Mouse (Mus musculus) macrophage (primary cell): ENCODE measurements around the gene Gm10428. TPM values are rescaled to one million over a fixed set of nuclear protein-coding genes. Genes with fewer than 3 reads are reported as not detected.
"Not testable (repeated sequence)": the region's sequence is repeated elsewhere in the genome, so short reads cannot be mapped to it uniquely, and the experiment has no call there.

Experiments used
- H3K27ac ChIP-seq: fragments of 350-480 bp; formaldehyde crosslinking; 2 replicates; pipeline ENCODE4 v1.9.0; 2021
- H3K36me3 ChIP-seq: fragments of 350-480 bp; formaldehyde crosslinking; 2 replicates; pipeline ENCODE4 v1.9.0; 2021; ENCODE audit errors: inconsistent target
- H3K4me3 ChIP-seq: fragments of 350-480 bp; formaldehyde crosslinking; 2 replicates; pipeline ENCODE4 v1.9.0; 2021; ENCODE audit errors: inconsistent target
- H3K79me2 ChIP-seq: fragments of 350-480 bp; formaldehyde crosslinking; 2 replicates; pipeline ENCODE4 v1.9.0; 2021; ENCODE audit errors: inconsistent target
- WGBS: methylation state at CpG from one replicate; pipeline ENCODE4 v1.1.7; 2026; ENCODE audit warnings: inconsistent platforms; ENCODE audit not compliant: missing documents; 5-methylcytosine and 5-hydroxymethylcytosine counted together
- polyA plus RNA-seq: library from polyadenylated mRNA; stranded (reverse); fragments of 250-400 nt; gene quantifications from 3 replicates; pipeline ENCODE4 v1.2.4, GENCODE M21; 2018; ENCODE audit warnings: inconsistent platforms
- total RNA-seq, 78 experiments: library from RNA; depleted of rRNA; stranded (reverse); fragments of 250-400 nt; gene quantifications; 1 replicate in 9 of 78; 2 replicates in 24 of 78; 3 replicates in 43 of 78; 4 replicates in 2 of 78; pipeline ENCODE4 v1.2.4; 2018; ENCODE audit warnings: inconsistent platforms in 56 of 78

Gm10428 gene
- not detected for total RNA-seq (2018; cell fraction: chromatin; rRNA removed)
- total RNA-seq (2018; cell fraction: cytosol; rRNA removed): not detected
- total RNA-seq (2018; cell fraction: nucleus; rRNA removed): not detected
- not detected in 3 replicates for polyA plus RNA-seq

DNA sequence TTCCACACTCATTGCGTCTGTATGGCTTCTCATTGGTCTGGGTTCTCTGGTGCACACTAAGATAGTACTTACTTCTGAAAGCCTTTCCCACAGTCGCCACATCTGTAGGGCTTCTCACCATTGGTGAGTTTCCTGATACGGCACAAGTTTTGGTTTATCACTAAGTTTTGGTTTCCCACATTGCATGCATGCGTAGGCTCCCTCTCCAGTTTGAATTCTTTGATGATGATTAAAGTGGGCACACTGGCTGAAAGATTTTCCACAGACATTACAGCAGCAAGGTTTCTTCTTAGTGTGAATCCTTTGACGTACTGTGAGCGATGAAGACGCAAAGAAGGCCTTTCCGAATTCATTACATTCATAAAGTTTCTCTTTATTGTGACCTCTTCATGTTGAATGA, at the start of gene Gm10428:
Gm10428 (plus strand) TSS at position 321 of the 400 bp plus-strand sequence.
- Histone ChIP-seq H3K36me3 (no peaks in the 10 kb centered on the region), H3K4me3 (no peak within 1 kb of the TSS), H3K79me2 (no peaks in the 10 kb centered on the region), H3K27ac (no peak within 1 kb of the TSS)
- WGBS: 98% methylated on average over 8 of the region's 8 CpGs

DNA sequence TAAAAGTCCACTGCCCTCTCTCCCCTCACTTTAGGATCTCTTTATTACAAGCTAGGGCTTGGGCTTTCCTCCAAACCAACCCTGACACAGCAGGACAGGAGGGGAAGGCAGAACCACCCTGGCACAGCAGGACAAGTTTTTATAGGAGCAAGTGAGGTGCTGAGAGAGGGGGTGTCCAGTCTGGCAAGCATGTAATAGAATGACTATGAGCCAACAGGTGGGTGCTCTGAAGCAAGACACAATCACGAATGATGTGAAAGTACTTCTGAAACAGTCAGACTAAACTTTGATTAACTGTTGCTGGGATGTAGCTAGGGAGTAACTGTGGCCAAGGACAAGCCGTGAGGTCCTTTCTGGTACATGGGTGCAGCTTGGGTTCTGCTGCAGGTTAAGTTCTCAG, 46.8 kb upstream of the Gm10428 start:
- Histone ChIP-seq H3K36me3 (no peaks in the 10 kb centered on the region), H3K79me2 (no peaks in the 10 kb centered on the region), H3K4me3 (no peak overlapping the region), H3K27ac (no peak overlapping the region)
- WGBS: 79% methylated on average over 2 of the region's 2 CpGs

DNA sequence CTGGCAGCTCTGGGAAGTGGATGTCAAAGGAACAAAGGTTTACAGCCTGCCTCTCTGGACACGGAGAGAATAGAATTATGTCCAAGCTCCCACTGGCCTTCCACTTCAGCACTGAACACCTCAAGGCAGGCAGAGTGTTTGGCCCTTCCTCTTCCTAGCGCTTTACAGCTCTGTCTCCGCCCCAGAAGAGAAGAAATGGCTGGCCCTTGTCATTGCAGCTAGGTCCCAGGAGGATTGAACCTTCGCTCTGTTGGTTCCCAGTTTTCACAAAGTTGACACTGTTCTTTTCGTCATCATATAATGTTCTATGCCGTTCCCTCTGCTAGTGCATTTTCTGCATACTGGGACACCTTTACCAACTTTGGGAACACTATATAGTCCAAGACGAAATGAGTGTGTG, 44.6 kb upstream of the Gm10428 start:
- H3K27ac ChIP-seq: no peak overlapping the region
- no peaks in the 10 kb centered on the region for H3K79me2 ChIP-seq
- H3K36me3 ChIP-seq: no peaks in the 10 kb centered on the region
- H3K4me3 ChIP-seq: no peak overlapping the region
- 89% methylated on average over 7 of the region's 7 CpGs for WGBS

DNA sequence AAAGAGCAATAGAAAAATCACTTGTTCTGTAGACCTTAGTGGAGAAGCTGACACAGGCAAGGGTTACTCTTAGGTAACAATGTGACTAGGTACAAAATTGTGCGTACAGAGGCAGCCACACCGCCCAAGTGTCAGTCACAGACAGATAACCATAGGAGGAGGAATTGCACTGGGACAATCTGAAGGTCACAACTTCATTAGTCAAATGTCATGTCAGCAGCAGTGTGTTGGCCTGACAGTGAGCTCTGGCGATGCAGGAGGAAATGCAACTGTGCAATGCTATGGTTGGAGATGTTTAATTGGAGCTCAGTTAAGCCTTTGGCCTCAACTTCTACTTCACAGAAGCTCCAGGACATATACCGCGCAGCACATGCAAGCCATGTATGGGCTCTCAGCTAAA, 42.2 kb upstream of the Gm10428 start:
- Histone ChIP-seq H3K79me2 (no peaks in the 10 kb centered on the region), H3K36me3 (0 out of 2 replicates have a peak, but pooled peaks cover 7% of the 10 kb centered on the region), H3K27ac (no peak overlapping the region), H3K4me3 (no peak overlapping the region)
- 97% methylated on average over 5 of the region's 5 CpGs for WGBS

DNA sequence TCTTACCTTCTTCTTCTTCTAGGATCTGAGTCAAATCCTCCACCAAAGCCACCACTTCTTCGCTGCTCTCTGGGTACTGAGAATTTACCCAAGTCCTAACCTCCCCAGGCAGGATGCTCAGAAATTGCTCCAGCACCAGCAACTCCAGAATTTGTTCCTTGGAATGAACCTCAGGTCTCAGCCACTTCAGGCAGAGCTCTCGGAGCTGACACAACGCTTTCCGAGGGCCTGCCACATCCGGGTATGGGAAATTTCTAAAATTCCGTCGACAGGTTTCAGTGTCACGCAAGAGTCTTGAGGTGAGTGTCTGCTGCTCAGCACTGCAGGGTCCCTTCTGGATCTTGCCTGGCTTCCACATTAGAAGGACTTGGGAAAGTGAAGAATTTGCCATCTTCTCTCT, 24.6 kb upstream of the Gm10428 start:
- Histone ChIP-seq H3K4me3 (no peak overlapping the region), H3K36me3 (peaks cover 11% of the 10 kb centered on the region; the same call in 1 of the 2 replicates), H3K27ac (no peak overlapping the region), H3K79me2 (no peaks in the 10 kb centered on the region)
- WGBS: 81% methylated on average over 7 of the region's 8 CpGs

DNA sequence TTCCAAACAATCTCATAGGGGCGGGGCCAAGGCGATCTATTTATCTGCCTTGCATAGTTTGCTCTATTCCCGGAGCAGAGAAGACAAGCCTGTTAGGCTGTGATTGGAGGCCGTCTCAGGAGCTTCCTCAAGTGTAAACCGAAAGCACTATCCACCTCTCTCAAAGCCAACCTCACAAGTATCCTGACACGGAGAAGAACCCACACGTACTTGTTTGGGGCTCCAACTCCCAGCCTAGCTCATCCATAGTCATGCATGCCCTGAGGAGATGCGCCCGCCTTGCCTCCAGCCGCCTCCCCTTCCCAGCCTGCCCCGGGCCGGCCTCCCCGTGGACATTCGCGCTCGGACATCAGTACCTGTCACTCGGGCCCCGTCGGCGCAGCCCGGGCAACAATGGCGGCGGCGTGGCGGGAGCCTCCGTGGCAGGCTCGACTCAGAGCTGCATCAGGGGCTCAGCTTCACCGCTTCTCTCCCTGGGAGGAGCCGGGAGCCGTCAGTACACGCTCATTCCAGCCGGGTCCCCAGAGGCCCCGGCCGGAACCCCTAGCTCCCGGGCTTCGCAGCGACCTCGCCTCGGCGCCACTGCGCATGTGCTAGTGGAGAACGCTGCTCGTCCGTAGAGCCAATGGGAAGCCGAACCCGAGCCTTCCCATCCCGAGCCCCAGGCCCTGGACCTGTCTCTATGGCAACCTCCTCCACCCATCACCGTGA, 21.4 kb upstream of the Gm10428 start, which contains the start of gene Zfp287:
Zfp287 (minus strand) TSS at position 595 of the 711 bp plus-strand sequence.
- WGBS: 3% methylated on average over 48 of the region's 48 CpGs

DNA sequence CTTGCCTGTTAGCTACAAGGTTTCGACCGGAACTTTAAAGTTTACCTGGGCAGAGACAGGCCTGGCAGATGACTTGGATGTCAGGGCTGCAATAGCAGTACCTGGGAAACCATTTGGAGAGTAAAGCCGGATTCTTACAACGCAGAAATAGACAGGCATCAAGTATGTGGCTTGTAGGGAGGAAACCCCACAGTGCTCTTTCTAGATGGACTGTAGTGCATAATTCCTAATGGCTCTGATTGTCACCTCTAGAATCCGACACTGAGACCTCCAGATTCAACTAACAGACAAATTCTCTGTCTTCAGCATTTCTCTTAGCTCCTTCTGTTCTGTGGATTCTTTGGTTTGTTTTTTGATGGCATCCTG, 20.9 kb upstream of the Gm10428 start:
- Histone ChIP-seq H3K27ac (no peak overlapping the region), H3K4me3 (peak overlapping the region; percentile 39; the same call in 1 of the 2 replicates), H3K79me2 (no peaks in the 10 kb centered on the region), H3K36me3 (0 out of 2 replicates have a peak, but pooled peaks cover 4% of the 10 kb centered on the region)
- WGBS: 31% methylated on average over 5 of the region's 5 CpGs

More for the DNA sequence above, 21.4 kb upstream of the Gm10428 start, which contains the start of gene Zfp287:
- H3K27ac ChIP-seq: no peak within 1 kb of the TSS
- H3K36me3 ChIP-seq: 0 out of 2 replicates have a peak, but pooled peaks cover 4% of the 10 kb centered on the region
- H3K79me2 ChIP-seq: no peaks in the 10 kb centered on the region
- H3K4me3 ChIP-seq: peak within 1 kb of the TSS; percentile 39

DNA sequence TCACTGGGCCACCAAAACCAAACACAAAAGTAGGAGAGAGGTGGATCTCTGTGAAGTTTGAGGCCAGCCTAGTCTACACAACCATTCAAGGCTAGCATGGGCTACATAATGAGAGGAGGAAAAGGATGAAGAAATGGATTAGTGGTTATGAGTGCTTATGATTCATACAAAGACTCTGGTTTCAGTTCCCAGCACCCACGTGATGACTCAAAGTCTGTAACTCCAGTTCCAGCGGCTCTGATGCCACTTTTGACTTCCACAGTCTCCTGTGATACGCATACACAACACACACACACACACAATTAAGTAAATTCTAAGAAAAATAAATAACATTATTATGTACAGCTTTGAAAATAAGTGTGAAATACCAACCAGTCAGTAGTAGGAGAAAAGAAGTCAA, 20.2 kb upstream of the Gm10428 start:
- Histone ChIP-seq H3K27ac (no peak overlapping the region), H3K36me3 (no peaks in the 10 kb centered on the region), H3K79me2 (no peaks in the 10 kb centered on the region), H3K4me3 (no peak overlapping the region)
- 40% methylated on average over 3 of the region's 3 CpGs for WGBS

DNA sequence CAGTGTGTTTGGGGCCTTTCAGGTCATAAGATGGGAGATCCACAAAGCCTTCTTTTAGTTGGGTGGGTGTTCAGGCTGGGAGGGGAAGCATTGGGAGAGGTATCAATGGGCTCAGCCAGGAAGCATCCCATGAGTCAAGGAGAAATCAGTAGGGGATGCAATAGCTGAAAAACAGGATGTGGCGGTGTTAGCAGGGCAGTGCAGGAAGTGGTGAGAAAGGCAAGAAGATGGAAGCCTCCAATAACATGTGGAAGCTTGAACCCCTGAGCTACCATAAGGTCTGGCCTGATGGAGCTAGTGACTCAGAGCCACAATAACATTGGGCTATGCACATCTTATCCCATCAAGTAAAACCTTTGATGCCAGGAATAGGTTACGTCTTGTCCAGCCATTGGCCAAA, 11.7 kb upstream of the Gm10428 start:
- Histone ChIP-seq H3K79me2 (no peaks in the 10 kb centered on the region), H3K36me3 (no peaks in the 10 kb centered on the region), H3K27ac (no peak overlapping the region), H3K4me3 (no peak overlapping the region)
- WGBS: 75% methylated on average over 2 of the region's 2 CpGs

DNA sequence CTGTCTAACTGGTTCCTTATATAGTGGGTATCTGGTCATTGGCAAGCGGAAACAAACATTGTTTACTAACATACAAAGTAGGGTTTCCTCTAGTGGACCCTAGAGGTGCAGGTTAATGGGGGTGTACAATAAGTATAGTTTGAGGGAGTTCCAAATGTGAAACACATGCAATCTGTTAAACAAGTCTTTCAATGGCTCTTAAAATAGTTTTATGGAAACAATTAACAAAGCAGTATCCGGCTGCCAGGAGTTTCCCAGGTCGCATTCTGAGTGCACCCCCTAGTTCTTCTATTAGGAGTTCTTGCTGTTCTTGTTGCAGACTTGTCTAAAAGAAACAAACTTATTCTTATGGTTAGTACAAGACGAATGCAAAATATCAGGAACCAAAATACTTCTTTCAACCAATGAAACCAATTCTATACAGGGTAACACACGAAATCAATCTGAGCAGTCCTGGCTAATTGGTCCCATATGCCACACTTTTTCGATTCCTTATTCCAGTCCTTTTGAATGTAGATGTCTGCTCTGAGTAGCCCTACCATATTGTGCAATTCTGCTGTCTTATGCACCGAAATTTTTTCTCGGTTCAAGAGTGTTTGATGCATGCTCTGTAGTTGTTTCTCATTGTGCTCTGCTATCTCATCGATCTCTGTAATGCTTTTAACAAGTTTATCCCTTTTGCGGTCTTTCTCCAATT, 10.5 kb upstream of the Gm10428 start:
- 84% methylated on average over 10 of the region's 10 CpGs for WGBS
- no peak overlapping the region for H3K4me3 ChIP-seq
- H3K79me2 ChIP-seq: no peaks in the 10 kb centered on the region
- H3K27ac ChIP-seq: no peak overlapping the region
- H3K36me3 ChIP-seq: no peaks in the 10 kb centered on the region

DNA sequence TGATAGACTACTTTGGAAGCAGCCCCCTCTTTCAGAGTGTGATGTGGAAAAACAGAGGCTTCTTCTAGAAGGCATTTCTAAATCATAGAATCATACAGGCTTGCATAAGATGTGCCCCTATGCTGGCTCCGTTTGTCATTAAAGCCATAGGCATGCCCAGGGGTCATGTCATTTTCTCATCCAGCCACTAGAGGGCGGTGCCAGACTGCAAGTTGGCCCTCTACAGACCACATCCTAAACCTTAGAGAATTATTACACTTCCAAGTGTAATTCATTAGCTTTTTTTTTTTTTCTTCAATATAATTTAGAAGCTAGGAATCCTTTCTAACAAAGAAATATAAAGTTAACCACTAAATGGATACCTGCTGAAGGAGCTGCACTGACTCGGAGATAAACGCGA, 8.8 kb upstream of the Gm10428 start:
- 50% methylated on average over 5 of the region's 5 CpGs for WGBS
- H3K4me3 ChIP-seq: no peak overlapping the region
- H3K79me2 ChIP-seq: no peaks in the 10 kb centered on the region
- no peak overlapping the region for H3K27ac ChIP-seq
- no peaks in the 10 kb centered on the region for H3K36me3 ChIP-seq

DNA sequence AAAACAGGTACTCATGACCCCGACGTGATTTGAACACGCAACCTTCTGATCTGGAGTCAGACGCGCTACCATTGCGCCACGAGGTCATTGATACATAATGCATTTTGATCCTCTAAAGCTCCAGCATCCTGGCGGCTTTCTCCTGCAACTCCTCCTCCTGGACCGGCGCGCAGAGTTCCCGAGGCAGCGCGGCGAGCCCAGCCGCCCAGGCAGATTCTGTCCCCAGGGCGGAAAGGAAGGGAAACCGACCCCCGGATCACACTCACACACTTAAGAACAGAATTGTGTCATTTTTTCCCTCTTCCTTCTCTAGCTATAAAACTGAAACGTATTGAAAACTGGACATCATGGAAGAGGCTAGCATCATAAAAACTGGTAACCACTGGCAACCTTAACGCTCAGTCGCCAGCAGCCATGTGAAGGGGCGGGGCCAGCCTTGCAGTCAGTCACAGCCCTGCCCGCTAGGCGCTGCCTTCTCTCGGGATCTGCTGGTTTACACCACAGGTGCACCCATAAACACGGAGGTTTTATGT, 6.8 kb upstream of the Gm10428 start:
- Histone ChIP-seq H3K27ac (no peak overlapping the region), H3K79me2 (no peaks in the 10 kb centered on the region), H3K4me3 (no peak overlapping the region; the same call in 1 of the 2 replicates), H3K36me3 (no peaks in the 10 kb centered on the region)
- WGBS: 15% methylated on average over 25 of the region's 27 CpGs

DNA sequence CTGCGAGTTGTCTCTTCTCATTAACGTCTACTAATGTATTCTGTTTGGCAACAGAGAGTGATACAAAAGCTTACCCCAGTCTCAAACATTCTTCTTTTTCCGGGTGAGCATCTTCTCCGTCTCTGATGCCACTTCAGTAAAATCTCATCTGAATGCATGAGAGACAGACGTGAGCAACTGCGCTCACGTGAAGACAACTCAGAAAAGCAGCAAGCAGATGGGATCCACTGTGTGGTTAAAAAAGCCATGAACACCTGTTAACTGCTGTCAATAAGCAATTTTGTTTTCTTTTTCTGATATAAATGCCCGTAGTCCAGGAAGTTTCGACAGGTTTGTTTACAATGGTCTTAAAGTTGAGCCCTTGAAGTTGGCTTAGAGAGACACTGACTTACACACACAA, 5.7 kb upstream of the Gm10428 start:
- H3K36me3 ChIP-seq: no peaks in the 10 kb centered on the region
- 94% methylated on average over 9 of the region's 9 CpGs for WGBS
- H3K27ac ChIP-seq: no peak overlapping the region
- H3K4me3 ChIP-seq: no peak overlapping the region
- H3K79me2 ChIP-seq: no peaks in the 10 kb centered on the region

DNA sequence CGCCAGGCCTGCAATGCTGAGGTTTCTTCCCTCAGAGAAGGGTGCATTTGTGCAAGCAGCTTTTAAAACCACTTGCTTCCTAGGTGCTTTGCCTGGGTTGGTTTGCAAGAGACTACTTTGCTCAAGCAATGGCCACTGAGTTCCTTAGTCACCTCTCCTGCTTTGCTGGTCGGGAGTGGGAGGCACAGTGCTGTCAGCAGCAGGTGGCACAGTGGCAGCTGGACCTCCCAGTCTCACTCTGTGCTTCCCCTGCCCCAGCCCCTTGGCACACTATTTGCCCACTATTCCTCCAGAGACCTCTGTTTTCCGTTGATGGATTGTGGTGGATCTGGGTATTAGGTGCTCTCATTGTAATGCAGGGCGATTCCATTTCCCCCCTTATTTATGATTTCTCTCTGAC, 4.8 kb upstream of the Gm10428 start:
- no peak overlapping the region for H3K27ac ChIP-seq
- no peak overlapping the region for H3K4me3 ChIP-seq
- H3K36me3 ChIP-seq: no peaks in the 10 kb centered on the region
- 94% methylated on average over 3 of the region's 4 CpGs for WGBS
- no peaks in the 10 kb centered on the region for H3K79me2 ChIP-seq

DNA sequence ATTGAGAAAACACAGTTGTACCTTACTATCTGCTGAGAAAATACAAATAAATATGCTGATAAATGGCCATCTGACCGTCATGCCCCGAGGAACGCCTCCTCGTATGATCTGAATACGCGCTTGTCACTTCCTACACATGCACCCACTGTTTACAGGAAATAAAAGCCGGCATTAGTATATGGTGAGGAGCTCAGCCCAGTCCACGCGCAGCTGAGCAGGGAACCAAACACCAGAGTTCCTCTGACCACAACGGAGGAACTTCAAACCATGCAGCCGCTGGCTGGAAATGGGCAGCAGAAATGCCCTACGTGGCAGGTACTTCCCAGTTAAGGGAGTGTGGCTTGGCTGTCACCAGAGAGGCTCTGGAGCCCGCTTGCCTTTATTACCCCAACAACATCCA, 3.5 kb upstream of the Gm10428 start:
- H3K36me3 ChIP-seq, H3K27ac ChIP-seq, H3K4me3 ChIP-seq, H3K79me2 ChIP-seq: not testable (repeated sequence)
- 3% methylated on average over 13 of the region's 13 CpGs for WGBS
